Mouse (Mus musculus): Measurements from ENCODE around the gene Rhox4b.
"Not testable (repeated sequence)": the region's sequence is repeated elsewhere in the genome, so short reads cannot be mapped to it uniquely, and the experiment has no call there.

The Rhox4b gene

DNA sequence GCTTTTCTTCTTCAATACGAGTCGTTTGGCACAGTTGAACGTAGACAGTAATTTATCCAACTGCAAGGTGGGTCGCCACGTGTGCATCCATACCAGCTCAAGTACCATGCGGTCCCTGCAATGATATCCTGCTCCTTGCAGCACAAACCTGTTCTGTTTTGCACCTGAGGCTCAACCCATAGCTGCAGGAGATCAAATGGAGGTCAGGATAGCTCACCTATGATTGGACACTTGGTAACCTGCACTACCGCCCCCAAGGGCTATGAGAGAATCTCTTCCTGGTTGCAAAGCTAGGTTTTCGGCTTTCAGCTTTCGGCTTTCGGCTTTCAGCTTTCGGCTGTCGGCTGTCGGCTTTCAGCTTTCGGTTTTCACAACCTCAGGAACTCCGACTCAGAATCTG lies at the start of gene Rhox4b:
Rhox4b (plus strand) TSS at position 301 of the 400 bp plus-strand sequence.
- in situ Hi-C loops (cut with MboI, MseI): loop anchor here (10.0 kb wide), 1 partner anchor 133 kb away; no protein-coding TSS in a partner anchor

GRCm38 (mm10) chrX:37390548-37390947 lies 41.7 kb upstream of the Rhox4b start, which contains the start of gene Rhox4a2:
TSS of gene Rhox4a2 (plus strand) at chrX:37390848.
- in situ Hi-C loops (cut with MboI, MseI): not testable (repeated sequence)

DNA sequence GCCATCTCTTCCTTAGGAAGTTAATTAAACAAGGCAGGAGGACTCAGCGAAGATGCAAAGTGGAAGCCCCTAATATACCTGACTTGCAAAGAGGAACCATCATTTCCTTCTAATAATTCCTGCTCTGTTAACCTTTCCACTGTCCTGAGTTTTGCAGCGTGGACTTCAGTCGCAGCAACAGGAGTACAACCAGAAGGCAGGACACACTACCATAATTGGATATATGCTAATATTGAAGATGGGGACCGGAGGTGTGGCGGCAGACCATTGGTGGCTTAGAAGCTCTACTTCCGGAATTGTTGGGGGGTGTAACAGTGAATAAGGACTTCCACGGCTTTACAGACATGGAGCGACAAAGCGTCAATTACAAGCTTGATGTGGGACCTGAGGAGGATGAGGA lies 20.5 kb upstream of the Rhox4b start, which contains the start of gene Rhox2b:
Rhox2b (plus strand) TSS at position 301 of the 400 bp plus-strand sequence.
- in situ Hi-C loops (cut with MboI, MseI): loop anchor here (10.0 to 25.0 kb wide), 2 partner anchors 167 to 401 kb away; partner anchors contain the start of genes Rhox2a, Rhox3a and Rhox5

GRCm38 (mm10) chrX:37453380-37453779 lies 21.1 kb downstream of the Rhox4b start, which contains the start of gene Rhox2c:
TSS of gene Rhox2c (plus strand) at chrX:37453680.
- in situ Hi-C loops (cut with MboI, MseI): loop anchor here (5.0 kb wide), 1 partner anchor 119 kb away; the partner anchor contains the start of gene Rhox2f

GRCm38 (mm10) chrX:37458285-37458684 lies 26.0 kb downstream of the Rhox4b start, which contains the start of gene Rhox3c:
TSS of gene Rhox3c (plus strand) at chrX:37458585.
- in situ Hi-C loops (cut with MboI, MseI): loop anchor here (5.0 kb wide), 1 partner anchor 41 kb away; no protein-coding TSS in a partner anchor

- in situ Hi-C loops (cut with MboI, MseI): not testable (repeated sequence)
These were observed 47.7 kb downstream of the Rhox4b start, which contains the start of gene Rhox4c for GRCm38 (mm10) chrX:37480037-37480436. TSS of gene Rhox4c (plus strand) at chrX:37480337.
